Mouse (Mus musculus) small intestine, adult 2 months (tissue): ENCODE results near the gene Chsy1. TPM values are rescaled to one million over a fixed set of nuclear protein-coding genes. Genes with fewer than 3 reads are reported as not detected.

ENCODE experiments used
- H3K27ac ChIP-seq: fragments of 200-500 bp; 2 replicates; pipeline ENCODE4 v1.5.1; 2012; ENCODE audit warnings: low read depth, low read length, control low read depth, inconsistent platforms; ENCODE audit not compliant: insufficient read depth
- H3K27me3 ChIP-seq: fragments of 200-500 bp; 2 replicates; pipeline ENCODE4 v1.6.1; 2012; ENCODE audit warnings: mild to moderate bottlenecking, moderate library complexity, low read length, inconsistent platforms; ENCODE audit not compliant: control insufficient read depth, insufficient read depth
- H3K36me3 ChIP-seq: fragments of 200-500 bp; 2 replicates; pipeline ENCODE4 v1.6.1; 2012; ENCODE audit warnings: mild to moderate bottlenecking, low read length, control low read depth, inconsistent platforms; ENCODE audit not compliant: control insufficient read depth, insufficient read depth
- H3K4me1 ChIP-seq: fragments of 200-500 bp; 2 replicates; pipeline ENCODE4 v1.6.1; 2012; ENCODE audit warnings: low read length, inconsistent platforms, mixed read lengths; ENCODE audit not compliant: control insufficient read depth, insufficient read depth, insufficient read length
- H3K4me3 ChIP-seq: fragments of 200-500 bp; 2 replicates; pipeline ENCODE4 v1.5.1; 2012; ENCODE audit warnings: low read depth, mild to moderate bottlenecking, control low read depth, inconsistent platforms, low read length, moderate library complexity
- CTCF ChIP-seq: fragments of 200-500 bp; IDR thresholded peaks from 2 replicates; pipeline ENCODE4 v1.5.1; 2012; ENCODE audit warnings: low read depth, mild to moderate bottlenecking, control low read depth, inconsistent platforms, low read length, moderate library complexity, mixed read lengths; ENCODE audit not compliant: insufficient replicate concordance, insufficient read length; ENCODE audit errors: extremely low read depth
- POLR2A ChIP-seq: fragments of 200-500 bp; IDR thresholded peaks from 2 replicates; pipeline ENCODE4 v1.6.1; 2012; ENCODE audit warnings: low read depth, mild to moderate bottlenecking, control low read depth, inconsistent platforms, low read length, moderate library complexity
- WGBS: fragments of 180-500 bp; shearing (Covaris S2); methylation state at CpG from one replicate; pipeline ENCODE4 v1.1.7; 2018; 5-methylcytosine and 5-hydroxymethylcytosine counted together
- polyA plus RNA-seq: library from polyadenylated mRNA; depleted of rRNA; stranded (reverse); fragments of >200 nt; gene quantifications from 2 replicates; pipeline ENCODE4 v1.2.3, GENCODE M21; 2012

The Chsy1 gene
- polyA plus RNA-seq, 1 experiment: 1.4 TPM

DNA sequence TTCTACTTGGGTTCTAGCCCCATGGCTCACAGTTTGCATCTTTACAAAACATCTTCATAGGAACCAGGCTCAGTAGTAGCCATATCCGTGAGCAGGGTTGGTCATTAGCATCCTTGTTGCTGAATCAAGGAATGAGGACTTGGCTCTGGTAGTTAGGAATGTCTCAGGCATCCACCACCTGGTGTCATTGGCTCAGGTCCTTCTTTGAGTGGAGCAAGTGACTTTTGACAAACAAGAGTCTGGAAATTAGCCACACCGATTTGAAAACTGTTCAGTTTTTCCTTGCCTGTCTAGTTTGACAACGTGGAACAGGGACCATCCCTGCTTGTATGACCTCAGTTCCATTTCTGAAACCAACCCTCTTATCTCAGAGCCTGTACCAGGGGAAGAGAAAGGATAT lies 41.1 kb downstream of the Chsy1 start:
- H3K4me3 ChIP-seq: no peak overlapping the region
- TF ChIP-seq POLR2A (no peak), CTCF (no peak)
- 0 out of 2 replicates have a peak, but pooled peaks cover 3% of the 10 kb centered on the region for H3K4me1 ChIP-seq
- no peaks in the 10 kb centered on the region for H3K27me3 ChIP-seq
- H3K27ac ChIP-seq: no peak overlapping the region
- 41% methylated on average over 3 of the region's 3 CpGs for WGBS
- no peaks in the 10 kb centered on the region for H3K36me3 ChIP-seq

DNA sequence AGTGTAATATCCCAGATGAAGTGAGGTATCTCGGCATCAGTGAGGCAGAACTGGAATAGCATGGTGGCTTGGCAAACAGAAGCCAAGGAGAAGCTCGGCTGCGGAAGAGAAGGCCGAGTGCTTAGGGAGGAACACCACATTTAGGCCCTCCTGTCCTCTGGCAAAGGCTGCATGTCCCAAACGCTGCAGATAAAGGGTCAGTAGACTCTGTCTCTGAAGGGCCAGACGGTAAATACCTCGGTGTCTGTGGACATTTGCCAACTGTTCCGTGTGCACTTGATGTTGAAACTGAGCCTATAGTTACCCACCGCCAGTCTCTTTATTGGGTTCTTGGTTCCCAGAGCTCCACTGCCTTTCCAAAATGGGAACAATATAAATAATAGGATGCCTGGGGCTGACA lies 48.1 kb downstream of the Chsy1 start:
- Histone ChIP-seq H3K27me3 (no peaks in the 10 kb centered on the region), H3K4me1 (no peaks in the 10 kb centered on the region), H3K27ac (no peak overlapping the region), H3K4me3 (no peak overlapping the region), H3K36me3 (no peaks in the 10 kb centered on the region)
- no peak for TF ChIP-seq POLR2A
- TF ChIP-seq CTCF: no peak
- 56% methylated on average over 9 of the region's 9 CpGs for WGBS

- WGBS: 70% methylated on average over 4 of the region's 4 CpGs
- H3K4me3 ChIP-seq: no peak overlapping the region
- no peaks in the 10 kb centered on the region for H3K36me3 ChIP-seq
- no peak overlapping the region for H3K27ac ChIP-seq
- TF ChIP-seq POLR2A: no peak
- no peak for TF ChIP-seq CTCF
- H3K27me3 ChIP-seq: no peaks in the 10 kb centered on the region
- H3K4me1 ChIP-seq: no peaks in the 10 kb centered on the region
Observed at GRCm38 (mm10) chr7:66157861-66158415, 48.6 kb downstream of the Chsy1 start.

DNA sequence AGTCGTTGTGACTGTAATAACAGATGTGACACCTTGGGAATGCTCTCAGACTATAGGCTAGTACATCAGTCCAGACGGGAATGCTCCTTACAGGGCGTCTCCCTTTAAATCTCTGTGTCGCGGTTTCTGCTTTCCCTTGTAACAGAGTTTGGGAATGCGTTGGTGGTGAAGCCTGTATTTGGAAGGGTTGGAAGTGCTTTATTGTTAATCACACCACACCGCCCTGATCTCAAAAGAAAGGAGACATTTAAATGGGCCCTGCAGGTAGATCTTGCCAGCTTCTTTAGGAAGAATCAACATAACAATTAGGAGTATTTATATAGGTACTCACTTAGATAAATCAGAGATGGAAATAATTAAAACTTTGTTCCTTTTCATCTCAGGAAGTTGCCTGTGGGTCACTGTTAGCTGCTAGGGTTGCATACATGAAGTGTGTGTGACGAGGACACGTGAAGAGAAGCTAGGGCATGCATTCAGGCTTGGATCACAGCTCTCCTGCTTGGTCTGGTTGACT lies 49.4 kb downstream of the Chsy1 start:
- Histone ChIP-seq H3K4me1 (no peaks in the 10 kb centered on the region), H3K27ac (no peak overlapping the region), H3K4me3 (no peak overlapping the region), H3K36me3 (no peaks in the 10 kb centered on the region), H3K27me3 (no peaks in the 10 kb centered on the region)
- no peak for TF ChIP-seq CTCF
- TF ChIP-seq POLR2A: no peak
- 90% methylated on average over 9 of the region's 9 CpGs for WGBS

GRCm38 (mm10) chr7:66159961-66160360 lies 50.6 kb downstream of the Chsy1 start:
- WGBS: 88% methylated on average over 5 of the region's 5 CpGs
- Histone ChIP-seq H3K4me1 (no peaks in the 10 kb centered on the region), H3K27me3 (no peaks in the 10 kb centered on the region), H3K36me3 (no peaks in the 10 kb centered on the region), H3K27ac (no peak overlapping the region), H3K4me3 (no peak overlapping the region)
- TF ChIP-seq CTCF: no peak
- no peak for TF ChIP-seq POLR2A

DNA sequence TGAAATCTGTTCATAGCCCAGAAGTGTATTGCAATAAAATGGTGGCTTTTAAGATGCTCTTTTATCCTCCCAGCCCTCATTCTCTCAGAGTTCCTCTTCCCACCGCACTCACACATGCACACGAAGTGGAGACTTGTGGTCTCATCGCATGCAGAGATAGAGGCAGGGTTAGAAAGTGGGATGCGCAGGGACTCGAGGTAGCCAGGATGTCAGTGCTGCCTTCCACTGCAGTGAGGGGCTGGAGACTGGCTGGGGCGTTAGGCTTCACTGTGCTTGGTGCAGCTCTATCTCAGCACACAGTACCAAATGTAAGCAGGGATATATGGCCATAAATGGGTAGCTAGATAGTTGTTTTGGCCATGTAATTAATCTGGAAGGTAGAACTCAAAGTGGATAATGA lies 52.5 kb downstream of the Chsy1 start:
- Histone ChIP-seq H3K27ac (no peak overlapping the region), H3K36me3 (no peaks in the 10 kb centered on the region), H3K4me3 (no peak overlapping the region), H3K4me1 (no peaks in the 10 kb centered on the region), H3K27me3 (no peaks in the 10 kb centered on the region)
- 87% methylated on average over 6 of the region's 6 CpGs for WGBS
- TF ChIP-seq CTCF: no peak
- no peak for TF ChIP-seq POLR2A

- TF ChIP-seq CTCF (no peak), POLR2A (no peak)
- H3K36me3 ChIP-seq: no peaks in the 10 kb centered on the region
- WGBS: 91% methylated on average over 7 of the region's 7 CpGs
- no peaks in the 10 kb centered on the region for H3K27me3 ChIP-seq
- H3K4me1 ChIP-seq: no peaks in the 10 kb centered on the region
- H3K27ac ChIP-seq: no peak overlapping the region
- no peak overlapping the region for H3K4me3 ChIP-seq
Observed at GRCm38 (mm10) chr7:66162489-66162888, 53.2 kb downstream of the Chsy1 start.
